ENCODE assay signal across 19 mouse cellular contexts in genomic region chr5:4650709-4651108, GRCm38 (mm10).
A peak's percentile ranks its signal among the peaks of the same experiment; 100 is the strongest.
DNase-seq lines count a peak whose midpoint lies in the region; ATAC-seq and TF ChIP-seq lines count a peak whose summit lies in the region.
"Had no signal": no experiment of that assay in that cellular context is flagged by ENCODE, and none has a peak within 500 bp of the region (broad histone marks: within the 10 kb centered on the region; RNA-seq: fewer than 3 reads in every experiment).

No protein-coding gene starts in this region.

- no peak overlapping the region for H3K4me3 ChIP-seq in hindbrain, embryonic 11.5 days (ENCODE audit: low read depth, low read length)
- H3K4me3 ChIP-seq in hindbrain, postnatal 0 days (ENCODE audit: low read length) = no peak overlapping the region
- no peak overlapping the region for H3K4me3 ChIP-seq in neural tube, embryonic 11.5 days (ENCODE audit: low read depth, low read length)
- no peak overlapping the region for H3K4me3 ChIP-seq in hindbrain, embryonic 12.5 days
- no peak overlapping the region for H3K4me3 ChIP-seq in neural tube, embryonic 14.5 days (ENCODE audit: low read depth, low read length)
- H3K4me3 ChIP-seq: embryonic facial prominence, embryonic 10.5 days; heart, embryonic 15.5 days; layer of hippocampus, adult 2 months; limb, embryonic 15.5 days; liver, embryonic 15.5 days; midbrain, embryonic 15.5 days; stomach, embryonic 15.5 days had no signal

- no peaks in the 10 kb centered on the region for H3K9me3 ChIP-seq in hindbrain, embryonic 11.5 days (ENCODE audit: control insufficient read depth, low read length)
- H3K9me3 ChIP-seq in hindbrain, postnatal 0 days (ENCODE audit: low read length) = no peaks in the 10 kb centered on the region
- no peaks in the 10 kb centered on the region for H3K9me3 ChIP-seq in neural tube, embryonic 11.5 days (ENCODE audit: control insufficient read depth, low read length)
- no peaks in the 10 kb centered on the region for H3K9me3 ChIP-seq in hindbrain, embryonic 12.5 days (replicated peaks)
- no peaks in the 10 kb centered on the region for H3K9me3 ChIP-seq in neural tube, embryonic 14.5 days (ENCODE audit: control insufficient read depth, low read length)
- H3K9me3 ChIP-seq: embryonic facial prominence, embryonic 10.5 days; heart, embryonic 15.5 days; limb, embryonic 15.5 days; liver, embryonic 15.5 days; midbrain, embryonic 15.5 days; stomach, embryonic 15.5 days had no signal

- H3K36me3 ChIP-seq in hindbrain, embryonic 11.5 days (ENCODE audit: control insufficient read depth, insufficient read depth, low read length) = no peaks in the 10 kb centered on the region
- no peaks in the 10 kb centered on the region for H3K36me3 ChIP-seq in hindbrain, postnatal 0 days (ENCODE audit: insufficient read depth, low read length)
- no peaks in the 10 kb centered on the region for H3K36me3 ChIP-seq in neural tube, embryonic 11.5 days (ENCODE audit: control insufficient read depth, insufficient read depth, low read length)
- no peaks in the 10 kb centered on the region for H3K36me3 ChIP-seq in hindbrain, embryonic 12.5 days
- H3K36me3 ChIP-seq in neural tube, embryonic 14.5 days (ENCODE audit: control insufficient read depth, insufficient read depth, low read length) = no peaks in the 10 kb centered on the region
- H3K36me3 ChIP-seq: embryonic facial prominence, embryonic 10.5 days; heart, embryonic 15.5 days; limb, embryonic 15.5 days; liver, embryonic 15.5 days; midbrain, embryonic 15.5 days; stomach, embryonic 15.5 days had no signal

- 0 out of 2 replicates have a peak overlapping the region, but pooled peaks have one; percentile 36 for H3K27ac ChIP-seq in hindbrain, embryonic 11.5 days (ENCODE audit: low read depth, low read length)
- no peak overlapping the region for H3K27ac ChIP-seq in hindbrain, postnatal 0 days
- H3K27ac ChIP-seq in neural tube, embryonic 11.5 days (ENCODE audit: low read depth, low read length) = no peak overlapping the region
- H3K27ac ChIP-seq in hindbrain, embryonic 12.5 days = 0 out of 2 replicates have a peak overlapping the region, but pooled peaks have one; percentile 7
- H3K27ac ChIP-seq in neural tube, embryonic 14.5 days (ENCODE audit: low read depth, low read length) = no peak overlapping the region
- H3K27ac ChIP-seq: embryonic facial prominence, embryonic 10.5 days; heart, embryonic 15.5 days; layer of hippocampus, adult 2 months; limb, embryonic 15.5 days; liver, embryonic 15.5 days; macrophage; midbrain, embryonic 15.5 days; stomach, embryonic 15.5 days had no signal

- H3K4me1 ChIP-seq in hindbrain, embryonic 11.5 days (replicated peaks; ENCODE audit: control insufficient read depth, insufficient read depth, low read length) = 0 out of 2 replicates have a peak, but pooled peaks cover 8% of the 10 kb centered on the region
- no peaks in the 10 kb centered on the region; the same call in 1 of the 2 replicates for H3K4me1 ChIP-seq in hindbrain, postnatal 0 days (ENCODE audit: insufficient read depth, low read length)
- peaks cover 3% of the 10 kb centered on the region for H3K4me1 ChIP-seq in neural tube, embryonic 11.5 days (ENCODE audit: control insufficient read depth, insufficient read depth, low read length)
- H3K4me1 ChIP-seq in hindbrain, embryonic 12.5 days = peaks cover 18% of the 10 kb centered on the region
- no peaks in the 10 kb centered on the region for H3K4me1 ChIP-seq in neural tube, embryonic 14.5 days (ENCODE audit: control insufficient read depth, insufficient read depth, low read length)
- H3K4me1 ChIP-seq: heart, embryonic 15.5 days; liver, embryonic 15.5 days; stomach, embryonic 15.5 days had no signal

- no peak for TF ChIP-seq CTCF in hindbrain, postnatal 0 days (IDR thresholded peaks at IDR 0.05; ENCODE audit: low read depth)

- WGBS in hindbrain, embryonic 11.5 days = 65% methylated on average over 3 of the region's 3 CpGs
- 55% methylated on average over 3 of the region's 3 CpGs for WGBS in hindbrain, postnatal 0 days
- 67% methylated on average over 3 of the region's 3 CpGs for WGBS in neural tube, embryonic 11.5 days
- WGBS in hindbrain, embryonic 12.5 days = 55% methylated on average over 3 of the region's 3 CpGs
- WGBS in neural tube, embryonic 14.5 days = 43% methylated on average over 3 of the region's 3 CpGs

- peak; percentile 8 for DNase-seq in hindbrain, embryonic 11.5 days (ENCODE audit: low spot score)
- DNase-seq in hindbrain, postnatal 0 days (ENCODE audit: low spot score) = no peak
- DNase-seq in neural tube, embryonic 11.5 days (ENCODE audit: low spot score) = no peak
- DNase-seq in neural tube, embryonic 10.5 days (ENCODE audit: extremely low spot score, low spot score) = no peak
- no peak for DNase-seq in layer of hippocampus, adult 8-10 months (ENCODE audit: low spot score in 2 of 2)
- DNase-seq: cerebellum, adult 2 months; cerebellum, postnatal 36 days; gastrocnemius, postnatal 10 days had no signal

- ATAC-seq in hindbrain, embryonic 11.5 days (ENCODE audit: low FRiP score) = peak; percentile 71
- ATAC-seq in hindbrain, postnatal 0 days = no peak
- ATAC-seq in neural tube, embryonic 11.5 days (ENCODE audit: insufficient read depth, low FRiP score, low TSS enrichment) = peak; percentile 41; the same call in 1 of the 2 replicates
- ATAC-seq in hindbrain, embryonic 12.5 days (ENCODE audit: low FRiP score) = peak; percentile 71
- ATAC-seq in neural tube, embryonic 14.5 days (ENCODE audit: low read depth) = peak; percentile 38; the same call in 1 of the 2 replicates
- ATAC-seq: intestine, postnatal 0 days; midbrain, embryonic 15.5 days had no signal

- no peak overlapping the region for H3K9ac ChIP-seq in hindbrain, embryonic 11.5 days (ENCODE audit: low read depth, low read length)
- no peak overlapping the region for H3K9ac ChIP-seq in hindbrain, postnatal 0 days (replicated peaks; ENCODE audit: low read length)
- no peak overlapping the region for H3K9ac ChIP-seq in neural tube, embryonic 11.5 days (ENCODE audit: low read length)
- H3K9ac ChIP-seq in hindbrain, embryonic 12.5 days = no peak overlapping the region
- H3K9ac ChIP-seq in neural tube, embryonic 14.5 days (replicated peaks; ENCODE audit: low read depth, low read length) = no peak overlapping the region
- H3K9ac ChIP-seq: heart, embryonic 15.5 days; limb, embryonic 15.5 days; liver, embryonic 15.5 days; midbrain, embryonic 15.5 days; stomach, embryonic 15.5 days had no signal

- H3K27me3 ChIP-seq in hindbrain, embryonic 11.5 days (ENCODE audit: control insufficient read depth, insufficient read depth, low read length) = no peaks in the 10 kb centered on the region
- no peaks in the 10 kb centered on the region for H3K27me3 ChIP-seq in hindbrain, postnatal 0 days (ENCODE audit: insufficient read depth, low read length)
- no peaks in the 10 kb centered on the region for H3K27me3 ChIP-seq in neural tube, embryonic 11.5 days (ENCODE audit: control insufficient read depth, insufficient read depth, low read length)
- no peaks in the 10 kb centered on the region for H3K27me3 ChIP-seq in hindbrain, embryonic 12.5 days
- H3K27me3 ChIP-seq in neural tube, embryonic 14.5 days (ENCODE audit: control insufficient read depth, insufficient read depth, low read length) = no peaks in the 10 kb centered on the region
- H3K27me3 ChIP-seq: heart, embryonic 15.5 days; liver, embryonic 15.5 days; midbrain, embryonic 15.5 days; stomach, embryonic 15.5 days had no signal

- no peak overlapping the region for H3K4me2 ChIP-seq in hindbrain, embryonic 11.5 days (replicated peaks; ENCODE audit: low read depth, low read length)
- no peak overlapping the region for H3K4me2 ChIP-seq in hindbrain, postnatal 0 days (ENCODE audit: low read depth, low read length)
- no peak overlapping the region for H3K4me2 ChIP-seq in neural tube, embryonic 11.5 days (ENCODE audit: low read depth)
- H3K4me2 ChIP-seq in hindbrain, embryonic 12.5 days (replicated peaks) = no peak overlapping the region
- H3K4me2 ChIP-seq in neural tube, embryonic 14.5 days (ENCODE audit: low read depth, low read length) = no peak overlapping the region
- H3K4me2 ChIP-seq: heart, embryonic 15.5 days; limb, embryonic 15.5 days; liver, embryonic 15.5 days; midbrain, embryonic 15.5 days; stomach, embryonic 15.5 days had no signal

Comparison
In these comparisons a context has a peak if more than half of its experiments do, and no peak if none do; other contexts are left out.
1. H3K27ac ChIP-seq: peak in hindbrain, embryonic 11.5 days (single experiment) and hindbrain, embryonic 12.5 days (single experiment); none in hindbrain, postnatal 0 days (single experiment), neural tube, embryonic 11.5 days (single experiment) and neural tube, embryonic 14.5 days (single experiment).